Mouse (Mus musculus) brain, embryonic 18.5 days (tissue): ENCODE data around the gene Pax2.

Experiments used
- DNase-seq: peaks from one replicate; pipeline ENCODE4 v3.0.0-alpha.2; 2012; ENCODE audit warnings: low read depth, low spot score

Pax2 gene

DNA sequence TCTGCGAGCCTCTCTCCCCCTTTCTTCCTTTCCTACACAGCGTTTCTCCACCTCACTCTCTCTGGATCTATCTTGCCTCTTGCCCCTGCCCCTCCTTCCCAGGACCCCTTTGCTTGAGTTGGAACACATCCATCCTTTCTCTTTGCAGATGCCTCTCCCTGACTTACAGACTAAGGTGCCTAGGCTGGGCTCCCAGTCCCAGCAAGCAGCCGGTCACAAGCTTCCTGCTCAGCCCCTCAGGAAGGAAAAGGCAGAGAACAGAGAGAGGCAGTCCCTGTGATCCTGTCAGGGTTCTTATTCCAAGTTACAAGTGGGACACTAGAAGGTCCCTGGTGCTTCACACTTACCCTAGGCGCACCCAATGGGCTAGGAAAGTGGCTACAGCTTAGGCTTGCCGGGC, 7.6 kb upstream of the Pax2 start:
- no peak for DNase-seq

DNA sequence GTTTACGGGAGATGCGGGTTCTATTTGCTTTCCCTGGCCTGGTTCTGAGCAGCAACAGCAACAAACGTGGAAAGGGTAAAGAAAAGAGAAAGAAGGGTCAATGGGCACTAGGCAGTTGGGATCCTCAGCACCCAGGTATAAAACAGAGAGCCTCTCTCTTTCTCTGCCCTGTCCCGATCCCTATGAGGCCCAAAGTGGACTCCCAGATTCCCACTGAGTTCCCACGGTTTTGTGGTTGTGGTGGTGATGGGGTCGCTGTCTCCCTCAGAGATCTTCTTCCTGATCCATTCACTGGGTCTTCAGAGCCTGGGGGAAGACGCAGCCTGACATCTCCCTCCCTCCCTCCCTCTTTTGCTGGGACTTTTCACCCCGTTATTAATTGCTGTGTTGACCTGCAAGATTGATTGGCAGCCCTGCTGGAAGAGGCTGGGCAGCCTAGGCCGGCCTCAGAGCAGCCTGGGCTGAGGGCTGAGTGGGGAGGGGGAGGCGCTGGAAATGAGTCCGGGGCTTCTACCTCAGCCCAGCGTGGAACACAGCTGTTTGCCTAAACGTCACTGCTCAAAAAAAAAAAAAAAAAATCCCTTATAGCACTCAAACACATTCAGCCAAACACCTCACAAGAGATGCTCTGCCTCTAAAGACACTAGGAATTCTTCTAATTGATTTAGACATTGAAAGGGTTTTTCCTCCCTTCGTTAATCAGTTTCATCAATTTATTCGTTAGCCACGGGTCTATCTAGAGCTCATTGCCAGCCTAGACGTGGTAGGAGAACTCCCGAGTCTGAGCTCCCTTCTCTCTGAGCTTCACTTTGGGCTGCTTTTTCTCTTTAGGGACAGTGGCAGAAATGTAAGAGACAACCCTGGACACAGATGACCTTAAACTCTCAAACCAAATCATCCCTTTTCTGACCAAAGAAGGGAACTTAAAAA, 6.5 kb upstream of the Pax2 start:
- no peak for DNase-seq

DNA sequence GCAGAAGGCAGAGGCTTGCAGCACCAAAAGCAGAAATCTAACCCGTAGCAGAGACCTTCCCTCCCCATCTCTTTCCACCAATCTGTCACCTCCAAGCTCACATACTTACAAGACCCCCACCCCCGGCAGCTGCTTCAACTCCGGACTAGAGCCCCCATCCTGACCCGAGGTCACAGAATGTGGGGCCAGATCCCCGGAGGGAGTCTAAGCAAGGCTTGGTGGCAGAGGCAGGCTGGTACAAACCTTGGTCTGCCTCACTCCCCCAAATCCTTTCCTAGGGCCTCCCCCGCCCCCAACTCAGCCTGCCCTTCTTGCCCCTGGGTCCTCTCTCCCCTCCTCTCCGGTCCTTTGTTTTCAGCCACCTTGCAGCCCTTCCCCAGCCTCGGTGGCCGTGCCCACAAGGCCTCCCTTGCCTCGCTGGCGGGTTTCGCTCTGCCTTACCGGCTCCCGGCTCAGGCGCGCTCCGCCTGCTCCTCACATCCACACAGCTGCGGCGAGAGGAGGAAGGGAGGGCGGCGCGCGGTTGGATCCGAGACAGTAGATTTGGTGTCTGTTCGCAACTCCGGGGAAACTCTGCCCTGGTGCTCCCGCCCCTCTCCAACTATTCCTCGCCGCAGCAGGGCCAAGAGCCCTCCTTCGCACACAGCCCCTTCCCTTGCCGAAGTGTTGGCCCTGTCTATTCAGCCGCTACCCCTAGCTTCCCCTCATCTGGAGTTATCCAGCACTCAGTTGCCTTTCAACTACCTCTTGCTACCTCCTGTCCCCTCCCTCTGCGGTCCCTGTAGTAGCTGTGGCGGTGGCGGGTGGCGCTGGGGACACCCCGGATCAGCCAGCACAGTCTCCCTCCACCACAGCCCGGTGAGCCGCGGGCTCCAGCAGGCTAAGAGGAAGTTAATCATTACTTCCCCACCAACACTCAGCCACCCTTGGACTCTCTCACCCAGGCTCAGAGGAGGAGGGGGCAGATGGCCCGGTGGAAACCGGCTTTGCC, 5.5 kb upstream of the Pax2 start:
- no peak for DNase-seq

DNA sequence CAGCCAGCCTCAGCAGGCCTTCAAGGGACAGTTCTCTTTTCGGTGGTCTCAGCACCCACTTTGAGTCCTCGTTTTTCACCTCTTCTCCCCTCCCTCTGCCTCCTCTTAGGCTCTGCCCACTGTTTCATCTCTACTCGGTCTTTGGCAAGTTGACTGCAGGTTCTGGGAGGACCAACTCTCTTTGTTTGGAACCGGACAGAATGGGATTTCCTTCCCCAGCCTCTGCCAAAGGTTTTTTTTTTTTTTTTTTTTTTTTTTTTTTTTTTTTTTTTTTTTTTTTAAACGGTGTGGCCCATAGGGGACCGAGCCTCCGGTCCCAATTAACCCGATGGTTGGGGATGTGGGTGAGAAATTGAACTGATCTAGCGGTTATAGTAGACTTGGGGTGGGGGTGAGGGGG, 4.8 kb upstream of the Pax2 start:
- DNase-seq, result no peak

DNA sequence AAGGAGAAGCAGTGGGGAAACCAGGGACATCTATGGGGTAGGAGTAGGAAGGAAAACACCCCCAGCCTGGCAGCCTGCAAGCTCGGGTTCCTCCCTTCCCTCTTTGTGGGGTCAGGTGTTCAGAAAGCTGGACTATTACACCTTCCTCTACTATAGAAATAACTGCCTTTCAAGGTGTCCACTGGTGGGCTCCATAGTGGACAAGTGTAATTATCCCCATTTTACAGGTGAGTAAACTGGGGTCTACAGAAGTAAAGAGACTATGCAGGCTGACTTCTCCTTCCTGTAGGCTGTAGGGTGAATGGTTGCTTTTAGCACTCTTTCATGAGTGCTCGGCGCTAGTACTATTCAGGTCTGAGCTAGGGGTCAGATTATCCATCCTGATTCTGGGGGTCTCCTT, 4.3 kb upstream of the Pax2 start:
- DNase-seq, result no peak

DNA sequence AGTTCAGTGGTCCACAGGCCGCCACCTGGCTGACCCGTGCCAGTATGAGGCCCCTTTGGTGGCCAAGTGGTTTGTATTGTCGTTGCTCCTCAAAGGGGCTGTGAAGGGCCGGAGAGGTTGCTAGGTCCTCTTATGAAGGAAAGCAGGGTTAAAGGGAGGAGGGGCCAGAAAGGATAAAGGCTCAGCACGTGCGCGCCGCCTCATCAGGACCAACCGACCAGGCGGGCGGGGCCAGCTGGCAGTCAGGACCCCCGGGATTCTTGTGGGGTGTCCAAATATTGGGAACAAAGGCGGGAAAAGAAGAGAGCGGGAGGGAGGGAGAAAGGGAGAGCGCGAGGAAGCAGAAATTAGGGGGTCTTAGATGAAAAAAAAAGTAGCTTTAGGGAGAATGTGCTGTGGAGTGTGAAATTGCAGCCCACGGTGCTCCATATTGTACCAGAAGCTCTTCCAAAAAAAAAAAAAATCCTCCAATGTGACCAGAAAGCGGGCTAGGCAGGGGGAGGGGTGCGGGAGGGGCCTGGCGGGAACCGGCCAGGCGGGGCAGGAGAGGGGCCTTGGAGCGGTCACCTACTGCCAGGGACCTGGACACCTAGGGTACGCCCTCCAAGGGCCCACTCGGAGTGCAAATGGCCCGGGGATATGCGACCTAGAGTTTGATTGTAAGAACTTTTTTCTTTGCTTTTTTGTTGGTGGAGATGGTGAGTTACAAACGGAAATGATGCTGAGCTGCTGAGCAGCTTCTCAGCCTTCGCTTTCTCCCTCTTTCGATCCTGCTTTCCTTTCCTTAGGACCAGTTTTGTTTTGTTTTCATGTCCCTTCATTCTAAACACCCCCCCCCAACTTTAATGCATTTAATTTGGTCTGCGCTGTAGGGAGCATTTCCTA, 3.5 kb upstream of the Pax2 start:
- no peak for DNase-seq

DNA sequence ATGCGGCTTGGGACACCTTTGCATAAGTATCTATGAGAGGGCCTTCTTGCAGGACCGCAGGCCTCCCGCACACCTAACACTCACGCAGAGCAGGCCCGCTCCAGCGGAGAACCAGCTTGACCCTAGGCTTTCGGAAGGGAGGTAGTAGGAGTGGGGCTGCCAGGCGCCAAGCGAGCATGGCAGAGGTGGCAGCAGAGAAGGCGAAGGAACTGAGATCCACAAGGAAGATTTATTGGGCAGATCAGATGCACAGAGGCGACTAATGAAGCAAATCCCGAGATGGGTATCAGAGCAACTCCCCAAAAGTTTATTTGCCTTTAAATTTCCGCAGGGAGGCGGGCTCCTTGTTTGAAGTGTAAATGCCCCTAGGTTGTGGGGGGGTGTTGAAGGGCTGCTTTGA, 2.5 kb upstream of the Pax2 start:
- DNase-seq, result no peak

DNA sequence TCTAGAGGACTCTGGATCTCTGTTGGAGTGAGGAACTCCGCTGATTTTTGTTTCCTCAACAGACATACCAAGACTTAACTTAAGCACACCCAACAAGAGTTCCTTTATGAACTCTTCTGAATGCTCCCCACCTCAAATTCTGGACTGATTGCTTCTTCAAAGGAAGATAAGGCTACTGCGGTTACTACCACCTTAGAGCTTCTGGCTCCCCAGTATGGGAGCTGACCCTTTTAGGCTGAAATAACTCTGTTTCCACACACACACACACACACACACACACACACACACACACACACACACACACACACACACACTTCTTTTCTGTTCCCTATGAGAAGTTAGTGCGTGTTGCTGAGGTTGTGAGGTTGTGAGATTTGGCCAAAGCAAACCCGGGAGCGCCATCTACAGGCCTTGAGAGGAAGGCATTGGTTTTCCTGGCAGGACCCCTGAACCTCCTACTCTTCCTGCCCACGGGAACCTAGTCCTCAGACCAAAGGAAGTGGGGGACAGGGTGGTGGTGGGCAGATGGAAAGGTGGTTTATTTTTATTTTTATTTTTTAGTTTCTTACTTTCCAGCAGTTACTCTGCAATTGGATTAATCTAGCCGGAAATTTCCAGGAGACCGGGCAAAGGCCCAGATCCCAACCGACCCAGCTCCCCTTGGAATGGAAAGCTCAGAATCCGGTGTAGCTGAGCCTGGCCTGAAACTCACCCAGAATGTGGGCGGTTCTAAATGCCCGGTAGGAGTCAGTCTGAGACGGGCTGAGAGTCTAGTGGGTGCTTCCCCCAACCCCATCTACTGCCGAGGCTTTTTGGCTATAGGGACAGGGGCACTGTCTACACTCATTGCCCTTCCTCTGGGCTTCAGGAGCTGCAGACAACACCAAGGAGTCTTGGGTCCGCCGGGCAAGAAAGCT, 1.1 kb upstream of the Pax2 start:
- no peak for DNase-seq

DNA sequence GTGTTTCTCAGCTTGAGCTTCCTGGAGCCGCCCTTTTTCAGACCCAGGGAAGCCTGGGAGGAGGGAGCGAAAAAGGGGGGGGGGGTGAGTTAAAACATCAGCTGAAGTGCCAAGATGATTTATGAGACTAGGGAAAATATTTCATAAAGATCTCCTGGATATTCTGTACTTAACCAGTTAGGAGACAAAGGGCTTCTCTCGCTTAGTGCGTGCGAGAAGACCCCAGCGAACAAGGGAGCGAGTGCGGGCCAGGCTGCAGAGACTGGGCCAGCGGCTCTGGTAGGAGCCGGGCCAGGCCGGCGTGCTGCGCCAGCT, 510 bp upstream of the Pax2 start:
- no peak for DNase-seq

DNA sequence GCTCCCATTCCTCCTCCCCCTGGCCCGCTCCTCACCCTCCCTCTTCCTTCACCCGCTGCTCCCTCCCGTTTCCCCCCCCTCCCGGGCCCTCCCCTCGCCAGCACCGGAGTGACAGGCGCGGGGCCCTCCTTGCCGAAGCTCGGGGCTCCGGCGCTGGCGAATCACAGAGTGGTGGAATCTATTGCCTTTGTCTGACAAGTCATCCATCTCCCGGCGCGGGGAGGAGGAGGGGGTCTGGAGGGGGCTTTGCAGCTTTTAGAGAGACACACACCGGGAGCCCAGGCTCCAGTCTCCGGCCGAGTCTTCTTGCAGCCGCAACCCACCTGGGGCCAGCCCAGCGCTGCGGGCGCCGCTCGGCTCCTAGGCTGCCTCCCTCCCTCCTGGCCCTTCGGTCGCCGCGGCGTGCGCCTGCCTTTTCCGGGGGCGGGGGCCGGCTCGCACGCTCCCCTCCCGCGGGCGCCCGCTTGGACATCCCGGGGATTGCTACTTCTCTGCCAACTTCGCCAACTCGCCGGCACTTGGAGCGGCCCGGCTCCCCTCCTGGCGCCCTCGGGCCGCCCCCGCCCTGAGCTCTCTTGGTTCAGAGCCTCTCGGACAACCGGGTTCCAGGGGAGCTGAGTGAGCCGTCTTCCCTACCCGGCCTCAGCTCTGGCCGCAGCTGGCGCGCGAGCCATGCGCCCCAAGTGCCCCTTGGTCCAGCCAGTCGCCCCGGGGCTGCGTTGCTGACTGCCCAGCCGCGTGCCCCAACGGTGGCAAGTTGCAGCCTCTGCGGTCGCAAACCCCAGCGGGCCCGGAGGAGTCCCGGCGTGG, 781 bp downstream of the Pax2 start:
- no peak for DNase-seq

DNA sequence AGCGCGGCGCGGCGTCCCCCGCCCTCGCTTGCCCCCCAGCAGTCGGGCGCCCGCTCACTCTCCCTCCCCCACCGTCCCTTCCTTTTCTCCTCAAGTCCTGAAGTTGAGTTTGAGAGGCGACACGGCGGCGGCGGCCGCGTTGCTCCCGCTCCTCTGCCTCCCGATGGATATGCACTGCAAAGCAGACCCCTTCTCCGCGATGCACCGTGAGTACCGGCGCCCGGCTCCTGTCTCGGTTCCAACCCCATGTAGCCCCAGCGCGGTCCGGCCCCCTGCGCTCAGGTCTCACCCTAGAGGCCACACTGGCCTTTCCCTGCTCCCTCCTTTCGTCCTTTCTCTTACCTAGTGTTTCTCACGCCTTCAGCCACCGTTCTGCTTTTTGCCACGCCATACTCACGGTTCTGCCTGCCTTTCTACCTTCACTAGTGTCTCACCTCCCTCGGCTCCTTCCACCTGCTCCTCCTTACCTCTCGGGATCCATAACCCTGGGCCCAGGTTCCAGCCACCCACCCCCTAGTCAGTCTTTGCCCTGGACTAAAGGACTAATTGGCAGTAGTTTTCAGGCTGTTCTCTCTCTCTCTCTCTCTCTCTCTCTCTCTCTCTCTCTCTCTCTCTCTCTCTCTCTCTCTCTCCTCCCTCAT, 1.5 kb downstream of the Pax2 start:
- no peak for DNase-seq

DNA sequence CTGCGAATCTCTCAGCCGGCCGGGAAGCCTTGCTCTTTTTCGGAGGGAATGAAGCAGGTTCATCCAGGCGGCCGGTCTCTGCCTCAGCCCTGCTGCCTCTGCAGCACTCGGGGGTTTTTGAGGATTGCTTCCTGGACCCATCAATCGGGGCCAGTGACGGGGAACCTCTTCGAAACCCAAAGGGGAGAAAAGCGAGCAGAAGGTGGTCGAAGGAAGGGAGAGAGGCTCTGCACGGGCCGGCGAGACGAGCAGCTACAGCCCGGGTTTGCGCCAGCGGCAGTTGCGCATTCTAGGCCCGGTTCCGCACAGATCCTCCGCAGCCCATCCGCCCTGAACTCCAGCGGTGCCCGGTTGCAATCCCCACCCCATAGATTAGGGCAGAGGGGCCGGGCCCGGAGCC, 3.0 kb downstream of the Pax2 start:
- DNase-seq, result no peak

DNA sequence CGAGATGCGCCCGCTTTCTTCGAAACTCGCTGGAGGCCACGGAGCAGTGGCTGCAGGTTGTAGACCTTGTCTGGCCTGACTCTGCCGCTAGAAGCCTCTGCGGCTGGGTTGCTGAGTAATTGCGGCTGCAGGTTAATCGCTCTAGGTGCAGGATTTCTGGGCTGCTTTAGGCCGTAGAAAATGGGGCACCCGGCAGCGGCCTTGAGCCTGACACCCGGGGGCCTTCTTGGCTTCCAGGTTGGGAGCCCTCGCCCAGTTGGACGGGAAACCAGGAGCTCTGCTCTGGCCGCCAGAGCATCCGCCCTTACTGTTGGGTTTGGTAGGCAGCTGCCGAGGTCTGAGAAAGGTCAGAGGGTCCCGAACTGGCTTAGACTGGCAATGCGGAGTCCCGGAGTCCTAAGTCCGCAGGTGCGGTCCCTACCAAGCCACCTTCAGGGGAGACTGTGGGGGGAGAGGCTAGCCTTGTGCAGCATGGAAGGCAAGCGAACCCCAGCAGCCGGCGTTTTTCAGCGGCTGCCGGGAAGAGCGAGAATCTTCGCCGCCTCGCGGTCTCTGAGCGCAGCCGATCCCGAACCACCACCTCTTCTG, 3.8 kb downstream of the Pax2 start:
- DNase-seq, result no peak

DNA sequence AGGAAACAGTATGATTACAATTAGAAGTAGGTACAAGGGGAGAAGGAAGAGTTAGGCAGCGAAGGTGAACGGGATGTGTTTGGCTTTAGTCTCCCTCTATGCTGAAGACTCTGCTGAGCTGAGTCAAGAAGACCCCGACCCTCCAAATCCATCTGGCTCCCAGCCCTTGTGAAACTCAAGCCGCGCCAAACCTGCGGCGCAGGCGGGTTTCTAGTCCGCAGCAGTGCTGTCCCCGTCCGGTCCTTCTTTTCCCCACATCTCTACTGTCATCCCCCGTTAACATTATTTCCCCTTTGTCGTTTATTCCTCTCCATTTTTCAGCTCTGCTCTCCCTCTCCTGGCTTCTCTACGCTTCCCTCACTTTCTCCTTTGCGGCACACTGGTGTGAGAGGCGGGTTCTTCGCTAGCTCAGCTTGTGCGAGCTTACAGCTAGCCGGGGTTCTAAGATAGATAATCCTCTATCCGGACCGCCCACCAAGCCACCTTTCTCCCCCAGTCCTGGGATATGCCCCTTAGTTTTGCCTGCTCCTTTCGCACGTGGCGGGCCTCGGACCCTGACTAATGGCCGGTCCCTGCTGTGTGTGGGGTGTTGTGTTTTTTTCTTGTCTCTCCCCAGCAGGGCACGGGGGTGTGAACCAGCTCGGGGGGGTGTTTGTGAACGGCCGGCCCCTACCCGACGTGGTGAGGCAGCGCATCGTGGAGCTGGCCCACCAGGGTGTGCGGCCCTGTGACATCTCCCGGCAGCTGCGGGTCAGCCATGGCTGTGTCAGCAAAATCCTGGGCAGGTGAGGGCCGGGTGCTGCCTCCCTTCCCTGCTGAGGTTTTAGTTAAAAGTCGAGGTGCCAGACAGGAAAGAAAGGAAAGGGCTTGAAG, 4.7 kb downstream of the Pax2 start:
- DNase-seq, result no peak

DNA sequence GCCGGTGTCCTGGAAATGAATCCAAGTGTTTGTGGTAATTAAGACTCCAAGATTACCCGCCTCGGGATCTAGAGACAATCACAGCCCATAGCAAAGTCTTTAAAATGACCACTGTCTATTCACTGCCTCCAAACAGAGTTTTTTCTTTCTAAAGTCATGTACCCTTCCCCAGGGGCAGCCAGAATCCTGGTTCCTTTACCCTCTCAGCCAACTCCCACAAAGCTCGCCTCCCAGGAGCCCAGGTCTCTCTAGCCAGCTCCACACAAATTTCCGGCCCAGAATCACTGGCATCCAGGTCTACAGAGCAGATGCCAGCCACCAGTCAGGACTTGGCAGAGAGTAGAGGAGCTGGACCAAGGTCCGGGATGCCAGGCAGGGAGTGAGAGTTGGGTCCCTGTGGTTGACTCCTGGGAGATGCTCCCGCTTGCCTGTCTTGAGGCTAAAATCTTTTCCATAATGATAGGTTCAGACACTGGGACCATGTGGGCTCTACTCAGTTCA, 6.3 kb downstream of the Pax2 start:
- no peak for DNase-seq

DNA sequence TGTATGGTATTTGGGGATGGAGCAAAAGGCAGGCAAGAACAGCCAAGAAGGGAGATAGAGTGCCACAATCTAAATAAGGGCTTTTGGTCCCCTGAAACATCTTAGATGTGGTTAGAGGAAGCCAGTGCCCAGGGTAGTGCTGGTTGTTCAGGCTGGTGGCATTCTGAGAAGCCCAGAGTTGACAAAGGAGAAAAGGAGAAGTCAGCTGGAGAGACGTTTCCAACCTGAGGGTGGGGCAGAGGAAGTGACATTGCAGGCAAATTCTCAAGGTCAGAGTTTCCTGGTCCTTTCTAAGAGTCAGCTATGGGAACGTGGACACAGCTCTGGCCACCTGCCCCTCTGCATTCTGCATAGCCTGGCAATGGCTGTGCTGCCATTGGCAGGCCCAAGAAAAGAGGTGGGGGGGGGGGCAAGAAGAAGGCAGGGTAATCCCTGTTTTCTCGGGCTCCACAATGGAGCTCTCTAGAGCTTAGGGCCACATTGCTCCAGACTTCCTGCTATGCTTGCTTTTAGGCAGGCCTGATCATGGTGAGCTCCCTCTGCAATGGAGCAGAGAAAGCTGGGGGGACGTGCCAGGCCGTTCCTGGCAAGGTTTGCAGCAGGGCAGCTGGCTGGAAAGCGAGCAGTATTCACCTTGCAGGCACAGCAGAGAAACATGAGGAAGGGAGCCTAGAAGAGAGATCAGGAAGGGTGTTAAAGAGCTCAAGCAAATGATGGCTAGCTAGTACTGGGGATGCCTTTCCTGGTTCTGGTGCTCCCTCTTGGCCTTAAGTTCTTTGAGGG, 14.6 kb downstream of the Pax2 start:
- DNase-seq, result no peak

DNA sequence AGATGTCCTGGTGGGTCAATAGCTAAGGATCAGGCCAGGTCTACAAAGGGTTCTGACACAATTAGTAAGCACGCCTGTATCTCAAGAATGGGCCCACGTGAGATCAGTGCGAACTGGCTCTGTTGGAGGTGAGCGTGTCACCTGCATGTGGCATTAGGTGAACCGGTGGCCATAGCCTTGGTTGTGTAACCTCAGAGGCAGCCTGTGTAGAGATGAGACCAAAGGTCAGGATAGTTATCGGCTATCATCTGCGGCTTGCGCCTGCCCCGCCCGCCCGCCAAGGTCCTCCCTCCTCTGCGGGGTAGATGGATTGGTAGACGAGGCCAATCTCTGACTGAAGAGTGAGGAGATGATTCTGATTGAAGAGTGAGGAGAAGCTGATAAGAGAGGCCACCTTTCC, 15.7 kb downstream of the Pax2 start:
- no peak for DNase-seq
